Mouse (Mus musculus) spleen, postnatal 10 days (tissue): Measurements from ENCODE around the gene Gm49339.
"Not testable (repeated sequence)": the region's sequence is repeated elsewhere in the genome, so short reads cannot be mapped to it uniquely, and the experiment has no call there.

Source experiments
- DNase-seq, 2 experiments: peaks; one replicate each; pipeline ENCODE4 v3.0.0; 2021 to 2022; ENCODE audit warnings: low spot score in 2 of 2

Gene Gm49339

GRCm38 (mm10) chr10:51480397-51480796 is at the start of gene Gm49339, which contains the start of gene Lilr4b:
Gene Gm49339 (plus strand): TSS chr10:51480612.
Gene Lilr4b (plus strand): TSS chr10:51480632.
- DNase-seq = not testable (repeated sequence)

- no peak for DNase-seq
Observed at GRCm38 (mm10) chr10:51432940-51433339, 47.5 kb upstream of the Gm49339 start.

GRCm38 (mm10) chr10:51435684-51436083 is 44.7 kb upstream of the Gm49339 start:
- DNase-seq = no peak

GRCm38 (mm10) chr10:51451610-51452009 is 28.8 kb upstream of the Gm49339 start:
- DNase-seq = no peak

- DNase-seq = no peak
Observed at GRCm38 (mm10) chr10:51453616-51454298, 26.7 kb upstream of the Gm49339 start.

- no peak for DNase-seq
Observed at GRCm38 (mm10) chr10:51454365-51454764, 26.0 kb upstream of the Gm49339 start.

GRCm38 (mm10) chr10:51455762-51456161 is 24.6 kb upstream of the Gm49339 start:
- no peak for DNase-seq

GRCm38 (mm10) chr10:51456369-51456768 is 24.0 kb upstream of the Gm49339 start:
- DNase-seq = no peak

GRCm38 (mm10) chr10:51463800-51464199 is 16.6 kb upstream of the Gm49339 start:
- DNase-seq = not testable (repeated sequence)

- not testable (repeated sequence) for DNase-seq
Observed at GRCm38 (mm10) chr10:51490691-51491090, 10.3 kb downstream of the Gm49339 start, which contains the start of gene Lilrb4a. Gene Lilrb4a (plus strand): TSS chr10:51490956.

GRCm38 (mm10) chr10:51520021-51520420 is 39.6 kb downstream of the Gm49339 start:
- no peak for DNase-seq

GRCm38 (mm10) chr10:51521453-51521852 is 41.0 kb downstream of the Gm49339 start:
- DNase-seq = no peak

- no peak for DNase-seq
Observed at GRCm38 (mm10) chr10:51526090-51526489, 45.7 kb downstream of the Gm49339 start.

- DNase-seq = no peak
Observed at GRCm38 (mm10) chr10:51526633-51527032, 46.2 kb downstream of the Gm49339 start.

- DNase-seq = no peak
Observed at GRCm38 (mm10) chr10:51528840-51529434, 48.5 kb downstream of the Gm49339 start.

GRCm38 (mm10) chr10:51529497-51529896 is 49.1 kb downstream of the Gm49339 start:
- no peak for DNase-seq

GRCm38 (mm10) chr10:51530813-51531212 is 50.4 kb downstream of the Gm49339 start:
- DNase-seq = no peak
